Mouse (Mus musculus): Measurements from ENCODE around the gene Mthfsd. TPM values are rescaled to one million over a fixed set of nuclear protein-coding genes. Genes with fewer than 3 reads are reported as not detected.
A peak's percentile ranks its signal among the peaks of the same experiment; 100 is the strongest.

The Mthfsd gene
- total RNA-seq, 1 experiment: 35.8 TPM

DNA sequence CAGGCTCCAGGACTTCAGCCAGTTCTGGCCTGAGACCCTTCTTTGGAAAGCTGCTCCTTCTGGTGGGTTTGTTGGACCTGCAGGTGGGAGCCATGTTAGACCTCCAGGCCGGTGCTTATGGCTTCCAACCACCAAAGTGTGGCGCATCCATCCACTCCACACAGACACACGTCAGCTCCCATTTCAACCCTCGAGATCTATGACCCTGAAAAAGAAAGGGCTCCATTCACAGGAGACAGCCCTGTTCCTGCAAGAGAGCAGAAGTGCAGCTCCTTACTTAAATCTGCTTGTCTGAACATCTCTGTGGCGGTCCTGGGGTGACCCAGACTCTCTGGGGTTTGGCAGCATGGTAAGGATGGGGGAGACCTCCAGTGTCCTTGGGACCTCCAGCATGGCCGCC, 14.7 kb downstream of the Mthfsd start:
- Histone ChIP-seq H3K36me3 (ENCODE audit: control insufficient read depth, insufficient read depth, low read length, poor library complexity, severe bottlenecking) (peaks cover 12% of the 10 kb centered on the region), H3K27ac (ENCODE audit: insufficient read depth, low read depth, low read length, poor library complexity, severe bottlenecking) (no peak overlapping the region), H3K4me1 (ENCODE audit: control insufficient read depth in 2 of 2, insufficient read depth in 2 of 2, low read length in 2 of 2, poor library complexity in 1 of 2) (peaks cover 0 to 2% of the 10 kb centered on the region in 2 experiments; a peak in 2 of 4 replicates), H3K9ac (ENCODE audit: insufficient read depth, low read depth, low read length, poor library complexity, severe bottlenecking) (no peak overlapping the region), H3K9me3 (ENCODE audit: control insufficient read depth, insufficient read depth, low read depth, low read length) (no peaks in the 10 kb centered on the region), H3K4me3 (ENCODE audit: insufficient read depth in 1 of 2, low read depth in 1 of 2, low read length in 2 of 2, poor library complexity in 1 of 2, severe bottlenecking in 1 of 2) (no peak overlapping the region)
- in situ Hi-C loops (cut with MboI; ENCODE audit: low sequenced_read_pairs in 2 of 2, unreplicated experiment in 2 of 2): loop anchor here in 1 of 2 experiments (5.0 kb wide), 1 partner anchor 411 kb away; no protein-coding TSS in a partner anchor
- no peak for DNase-seq (ENCODE audit: low read depth, low spot score)
- no peak for TF ChIP-seq HCFC1 (IDR thresholded peaks at IDR 0.05; ENCODE audit: borderline replicate concordance, insufficient read depth, low read length)
- no peak for TF ChIP-seq MAFK (IDR thresholded peaks at IDR 0.05; ENCODE audit: insufficient read depth, low read depth, low read length)
- no peak for TF ChIP-seq ZNF384 (IDR thresholded peaks at IDR 0.05; ENCODE audit: low read depth, low read length)
- no peak for TF ChIP-seq CHD2 (IDR thresholded peaks at IDR 0.05; ENCODE audit: low read depth, low read length)
- no peak for TF ChIP-seq ZC3H11A (IDR thresholded peaks at IDR 0.05; ENCODE audit: borderline replicate concordance, low read depth, low read length)

- DNase-seq (ENCODE audit: low read depth, low spot score): peak; percentile 81
- H3K4me3 ChIP-seq (ENCODE audit: insufficient read depth in 1 of 2, low read depth in 1 of 2, low read length in 2 of 2, poor library complexity in 1 of 2, severe bottlenecking in 1 of 2): no peak overlapping the region
- peaks cover 5% of the 10 kb centered on the region; the same call in 1 of the 2 replicates for H3K36me3 ChIP-seq (ENCODE audit: control insufficient read depth, insufficient read depth, low read length, poor library complexity, severe bottlenecking)
- peaks cover 0 to 2% of the 10 kb centered on the region in 2 experiments; a peak in 2 of 4 replicates for H3K4me1 ChIP-seq (ENCODE audit: control insufficient read depth in 2 of 2, insufficient read depth in 2 of 2, low read length in 2 of 2, poor library complexity in 1 of 2)
- TF ChIP-seq ZC3H11A (IDR thresholded peaks at IDR 0.05; ENCODE audit: borderline replicate concordance, low read depth, low read length) (peak; percentile 80), CHD2 (IDR thresholded peaks at IDR 0.05; ENCODE audit: low read depth, low read length) (no peak)
- no peak overlapping the region; the same call in 1 of the 2 replicates for H3K9ac ChIP-seq (ENCODE audit: insufficient read depth, low read depth, low read length, poor library complexity, severe bottlenecking)
- H3K27ac ChIP-seq (ENCODE audit: insufficient read depth, low read depth, low read length, poor library complexity, severe bottlenecking): no peak overlapping the region
- H3K9me3 ChIP-seq (ENCODE audit: control insufficient read depth, insufficient read depth, low read depth, low read length): no peaks in the 10 kb centered on the region
- in situ Hi-C loops (cut with MboI; ENCODE audit: low sequenced_read_pairs in 2 of 2, unreplicated experiment in 2 of 2): loop anchor here in 1 of 2 experiments (5.0 kb wide), 1 partner anchor 410 kb away; no protein-coding TSS in a partner anchor
Observed at GRCm38 (mm10) chr8:121092627-121093026, 15.6 kb downstream of the Mthfsd start.

GRCm38 (mm10) chr8:121092141-121092540, 16.1 kb downstream of the Mthfsd start:
- H3K4me3 ChIP-seq (ENCODE audit: insufficient read depth in 1 of 2, low read depth in 1 of 2, low read length in 2 of 2, poor library complexity in 1 of 2, severe bottlenecking in 1 of 2): no peak overlapping the region
- no peak overlapping the region for H3K27ac ChIP-seq (ENCODE audit: insufficient read depth, low read depth, low read length, poor library complexity, severe bottlenecking)
- 0 out of 2 replicates have a peak, but pooled peaks cover under 1% of the 10 kb centered on the region for H3K36me3 ChIP-seq (ENCODE audit: control insufficient read depth, insufficient read depth, low read length, poor library complexity, severe bottlenecking)
- no peak for TF ChIP-seq CHD2 (IDR thresholded peaks at IDR 0.05; ENCODE audit: low read depth, low read length)
- TF ChIP-seq ZNF384 (IDR thresholded peaks at IDR 0.05; ENCODE audit: low read depth, low read length): no peak
- TF ChIP-seq MAFK (IDR thresholded peaks at IDR 0.05; ENCODE audit: insufficient read depth, low read depth, low read length): no peak
- no peak for TF ChIP-seq HCFC1 (IDR thresholded peaks at IDR 0.05; ENCODE audit: borderline replicate concordance, insufficient read depth, low read length)
- no peak for TF ChIP-seq ZC3H11A (IDR thresholded peaks at IDR 0.05; ENCODE audit: borderline replicate concordance, low read depth, low read length)
- H3K9me3 ChIP-seq (ENCODE audit: control insufficient read depth, insufficient read depth, low read depth, low read length): no peaks in the 10 kb centered on the region
- peaks cover 0 to 2% of the 10 kb centered on the region in 2 experiments; a peak in 2 of 4 replicates for H3K4me1 ChIP-seq (ENCODE audit: control insufficient read depth in 2 of 2, insufficient read depth in 2 of 2, low read length in 2 of 2, poor library complexity in 1 of 2)
- no peak overlapping the region for H3K9ac ChIP-seq (ENCODE audit: insufficient read depth, low read depth, low read length, poor library complexity, severe bottlenecking)
- no peak for DNase-seq (ENCODE audit: low read depth, low spot score)
- in situ Hi-C loops (cut with MboI; ENCODE audit: low sequenced_read_pairs in 2 of 2, unreplicated experiment in 2 of 2): loop anchor here in 1 of 2 experiments (5.0 kb wide), 1 partner anchor 410 kb away; no protein-coding TSS in a partner anchor

DNA sequence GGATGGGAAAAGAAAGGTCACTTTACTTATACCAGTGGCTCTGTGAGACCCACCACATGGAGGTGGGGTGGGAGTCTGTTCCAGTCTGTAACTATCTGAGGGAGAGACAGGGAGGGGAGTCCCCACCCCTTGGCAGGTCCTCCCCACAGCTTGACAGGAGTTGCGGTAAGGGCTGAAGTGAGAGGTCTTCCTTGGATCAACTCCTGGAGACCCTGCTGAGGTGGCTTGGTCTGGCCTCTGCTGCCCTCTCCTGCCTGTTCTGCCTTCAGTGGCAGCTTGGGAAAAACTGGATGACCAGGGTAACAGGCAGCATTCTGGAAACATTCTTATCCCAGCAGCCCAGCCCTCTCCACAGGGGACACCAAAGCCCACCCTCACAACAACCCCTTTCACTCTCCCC, 17.5 kb downstream of the Mthfsd start:
- Histone ChIP-seq H3K27ac (ENCODE audit: insufficient read depth, low read depth, low read length, poor library complexity, severe bottlenecking) (no peak overlapping the region), H3K36me3 (ENCODE audit: control insufficient read depth, insufficient read depth, low read length, poor library complexity, severe bottlenecking) (no peaks in the 10 kb centered on the region), H3K4me1 (ENCODE audit: control insufficient read depth in 2 of 2, insufficient read depth in 2 of 2, low read length in 2 of 2, poor library complexity in 1 of 2) (peaks cover 0 to 2% of the 10 kb centered on the region in 2 experiments; a peak in 2 of 4 replicates), H3K9ac (ENCODE audit: insufficient read depth, low read depth, low read length, poor library complexity, severe bottlenecking) (no peak overlapping the region), H3K9me3 (ENCODE audit: control insufficient read depth, insufficient read depth, low read depth, low read length) (no peaks in the 10 kb centered on the region), H3K4me3 (ENCODE audit: insufficient read depth in 1 of 2, low read depth in 1 of 2, low read length in 2 of 2, poor library complexity in 1 of 2, severe bottlenecking in 1 of 2) (no peak overlapping the region)
- in situ Hi-C loops (cut with MboI; ENCODE audit: low sequenced_read_pairs in 2 of 2, unreplicated experiment in 2 of 2): loop anchor here in 1 of 2 experiments (5.0 kb wide), 1 partner anchor 408 kb away; no protein-coding TSS in a partner anchor
- TF ChIP-seq ZNF384 (IDR thresholded peaks at IDR 0.05; ENCODE audit: low read depth, low read length) (no peak), MAFK (IDR thresholded peaks at IDR 0.05; ENCODE audit: insufficient read depth, low read depth, low read length) (no peak), CHD2 (IDR thresholded peaks at IDR 0.05; ENCODE audit: low read depth, low read length) (no peak)
- DNase-seq (ENCODE audit: low read depth, low spot score): no peak
